Mouse (Mus musculus) neural tube, embryonic 14.5 days (tissue): ENCODE measurements at regions not wholly inside any gene's neighbourhood (a gene's known extent, or its start where the extent isn't known, plus 50 kb on each side); places are given as distances from the start of the nearest gene placed in this dataset.
A peak's percentile ranks its signal among the peaks of the same experiment; 100 is the strongest.

Experiments used
- ATAC-seq: fragments of 200-750 bp; cut with Nextera tagmentation; 2 replicates; pipeline ENCODE4 v1.8.0; 2017; ENCODE audit warnings: low read depth, mild to moderate bottlenecking, moderate TSS enrichment, moderate library complexity
- H3K27ac ChIP-seq: fragments of 300-500 bp; sonication (generic); 2 replicates; pipeline ENCODE4 v1.5.1; 2014; ENCODE audit warnings: low read depth, mild to moderate bottlenecking, control low read depth, low read length, moderate library complexity, mixed read lengths
- H3K27me3 ChIP-seq: fragments of 300-500 bp; sonication (generic); 2 replicates; pipeline ENCODE4 v1.6.1; 2014; ENCODE audit warnings: low read length; ENCODE audit not compliant: control insufficient read depth, insufficient read depth
- H3K36me3 ChIP-seq: fragments of 300-500 bp; sonication (generic); 2 replicates; pipeline ENCODE4 v1.6.1; 2014; ENCODE audit warnings: low read length, mixed read lengths; ENCODE audit not compliant: control insufficient read depth, insufficient read depth
- H3K4me1 ChIP-seq: fragments of 300-500 bp; sonication (generic); 2 replicates; pipeline ENCODE4 v1.6.1; 2014; ENCODE audit warnings: low read length; ENCODE audit not compliant: control insufficient read depth, insufficient read depth
- H3K4me2 ChIP-seq: fragments of 300-500 bp; sonication (generic); 2 replicates; pipeline ENCODE4 v1.6.1; 2014; ENCODE audit warnings: mild to moderate bottlenecking, low read depth, low read length, control low read depth
- H3K4me3 ChIP-seq: fragments of 300-500 bp; sonication (generic); 2 replicates; pipeline ENCODE4 v1.5.1; 2014; ENCODE audit warnings: low read depth, low read length, control low read depth, mixed read lengths
- H3K9ac ChIP-seq: fragments of 300-500 bp; sonication (generic); replicated peaks from 2 replicates; pipeline ENCODE4 v1.6.1; 2014; ENCODE audit warnings: low read depth, mild to moderate bottlenecking, control low read depth, low read length, mixed read lengths
- H3K9me3 ChIP-seq: fragments of 300-500 bp; sonication (generic); 2 replicates; pipeline ENCODE4 v1.6.1; 2016; ENCODE audit warnings: low read length; ENCODE audit not compliant: control insufficient read depth
- WGBS: fragments of 180-500 bp; shearing (Covaris S2); extraction: QIAGEN DNeasy Blood & Tissue Kit; methylation state at CpG from one replicate; pipeline ENCODE4 v1.1.7; 2014; 5-methylcytosine and 5-hydroxymethylcytosine counted together

DNA sequence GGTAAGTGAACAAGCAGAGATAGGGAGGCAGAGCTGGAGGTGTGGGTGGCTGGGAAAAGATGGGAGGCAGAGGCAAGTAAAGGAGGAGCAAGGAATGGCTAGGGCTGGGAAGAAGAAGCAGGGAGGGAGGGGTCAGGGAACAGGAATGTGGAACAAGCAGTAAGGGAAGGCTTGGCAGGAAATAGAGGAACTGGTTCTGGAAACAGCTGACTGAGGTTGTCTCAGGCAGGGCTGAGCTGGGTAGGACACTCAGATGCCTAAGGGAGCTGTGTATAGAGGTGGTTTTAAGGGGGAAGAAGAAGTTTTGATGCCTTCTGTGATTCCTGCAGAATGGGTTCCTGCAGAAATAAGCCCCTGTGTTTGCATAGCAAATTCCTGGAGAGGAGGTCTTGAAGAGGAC lies 92.7 kb downstream of the Nucb2 start:
- Histone ChIP-seq H3K4me2 (no peak overlapping the region), H3K27ac (no peak overlapping the region), H3K9me3 (no peaks in the 10 kb centered on the region), H3K4me1 (no peaks in the 10 kb centered on the region), H3K36me3 (no peaks in the 10 kb centered on the region), H3K27me3 (no peaks in the 10 kb centered on the region), H3K4me3 (no peak overlapping the region), H3K9ac (no peak overlapping the region)
- no peak for ATAC-seq

DNA sequence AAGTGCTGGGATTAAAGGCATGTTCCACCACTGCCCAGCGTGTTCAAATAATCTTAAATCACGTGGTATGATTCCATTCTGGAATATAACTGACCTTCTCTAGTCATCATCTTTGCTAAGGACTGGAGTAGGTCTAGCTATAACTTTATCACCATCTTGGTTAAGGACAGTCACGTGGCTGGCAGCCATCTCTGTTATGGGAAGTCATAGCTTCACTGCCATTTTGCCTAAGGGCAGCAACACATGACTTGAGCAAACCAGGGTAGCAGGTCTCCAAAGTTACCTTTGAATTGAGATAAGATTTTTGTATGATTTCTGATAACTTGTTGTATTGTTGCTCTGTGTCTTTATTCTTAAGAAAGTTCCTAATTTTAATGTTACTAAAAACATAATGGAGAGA lies 96.2 kb downstream of the Nucb2 start:
- no peak overlapping the region for H3K27ac ChIP-seq
- 87% methylated on average over 3 of the region's 3 CpGs for WGBS
- H3K4me1 ChIP-seq: no peaks in the 10 kb centered on the region
- no peak for ATAC-seq
- H3K27me3 ChIP-seq: no peaks in the 10 kb centered on the region
- H3K4me3 ChIP-seq: no peak overlapping the region
- H3K4me2 ChIP-seq: no peak overlapping the region
- no peaks in the 10 kb centered on the region for H3K9me3 ChIP-seq
- no peaks in the 10 kb centered on the region for H3K36me3 ChIP-seq
- no peak overlapping the region for H3K9ac ChIP-seq

DNA sequence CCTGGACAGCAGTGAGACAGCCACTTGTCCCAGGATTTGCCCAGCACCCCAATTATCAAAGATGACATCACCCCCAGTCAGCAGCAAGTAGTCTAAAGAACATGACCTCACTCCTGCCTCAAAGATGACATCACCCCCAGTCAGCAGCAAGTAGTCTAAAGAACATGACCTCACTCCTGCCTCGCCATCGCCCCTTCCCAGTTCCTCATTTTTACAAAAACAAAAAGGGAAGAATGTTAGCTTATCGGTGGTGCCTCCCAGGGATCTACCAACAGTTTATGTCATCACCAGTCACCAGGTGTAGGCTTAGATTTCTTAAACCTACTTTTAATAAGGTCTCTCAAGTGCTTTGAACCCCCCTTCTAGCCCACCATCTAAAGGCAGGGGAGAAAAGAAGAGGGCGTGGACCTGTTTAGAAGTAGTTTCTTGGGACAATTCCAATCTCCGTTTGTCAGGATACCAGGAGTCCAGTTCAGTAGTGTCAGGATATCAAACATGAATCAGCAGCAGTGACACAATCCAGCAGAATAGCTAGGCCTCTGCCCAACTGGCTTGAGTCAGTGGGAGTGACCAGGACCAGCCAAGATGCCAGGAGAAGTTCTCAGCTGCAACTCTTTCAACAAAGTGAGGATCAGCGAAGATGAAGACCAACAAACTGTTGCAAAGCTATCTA lies 99.1 kb downstream of the Nucb2 start:
- no peak overlapping the region for H3K4me3 ChIP-seq
- no peaks in the 10 kb centered on the region for H3K9me3 ChIP-seq
- H3K4me1 ChIP-seq: no peaks in the 10 kb centered on the region
- no peak overlapping the region for H3K4me2 ChIP-seq
- no peak for ATAC-seq
- H3K27me3 ChIP-seq: no peaks in the 10 kb centered on the region
- H3K36me3 ChIP-seq: no peaks in the 10 kb centered on the region
- no peak overlapping the region for H3K27ac ChIP-seq
- WGBS: 90% methylated on average over 6 of the region's 6 CpGs
- no peak overlapping the region for H3K9ac ChIP-seq

GRCm38 (mm10) chr7:116603840-116604194 lies 99.6 kb downstream of the Nucb2 start:
- Histone ChIP-seq H3K4me2 (no peak overlapping the region), H3K9ac (no peak overlapping the region), H3K27me3 (no peaks in the 10 kb centered on the region), H3K36me3 (no peaks in the 10 kb centered on the region), H3K4me1 (no peaks in the 10 kb centered on the region), H3K4me3 (no peak overlapping the region), H3K9me3 (no peaks in the 10 kb centered on the region), H3K27ac (no peak overlapping the region)
- 83% methylated on average over 3 of the region's 3 CpGs for WGBS
- ATAC-seq: no peak

DNA sequence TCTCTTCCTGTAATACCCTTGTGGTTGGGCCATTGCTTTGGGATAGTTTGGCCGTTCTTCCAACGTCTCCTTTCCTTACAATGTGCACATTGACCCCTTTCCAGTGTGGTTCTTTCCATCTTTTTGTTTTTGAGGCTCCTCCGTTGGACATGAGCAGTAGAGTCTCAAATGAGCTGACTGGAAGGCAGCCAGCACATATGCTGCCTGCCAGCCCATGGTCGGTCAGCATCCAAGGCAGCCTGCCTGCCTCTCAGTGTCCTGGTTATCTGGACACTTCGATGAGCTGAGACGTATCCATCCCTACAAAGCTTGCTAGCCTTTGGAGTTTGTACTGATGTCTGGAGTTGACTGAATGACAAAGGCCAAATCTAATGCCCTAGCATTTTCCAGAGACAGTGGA lies 102.1 kb downstream of the Nucb2 start:
- no peak overlapping the region for H3K4me2 ChIP-seq
- H3K9ac ChIP-seq: no peak overlapping the region
- no peak for ATAC-seq
- no peaks in the 10 kb centered on the region for H3K36me3 ChIP-seq
- H3K9me3 ChIP-seq: no peaks in the 10 kb centered on the region
- no peak overlapping the region for H3K27ac ChIP-seq
- no peaks in the 10 kb centered on the region for H3K27me3 ChIP-seq
- no peaks in the 10 kb centered on the region for H3K4me1 ChIP-seq
- H3K4me3 ChIP-seq: no peak overlapping the region
- 78% methylated on average over 6 of the region's 6 CpGs for WGBS

GRCm38 (mm10) chr7:116606751-116607483 lies 102.7 kb downstream of the Nucb2 start:
- WGBS: 65% methylated on average over 6 of the region's 6 CpGs
- no peak overlapping the region for H3K27ac ChIP-seq
- H3K4me3 ChIP-seq: no peak overlapping the region
- H3K9me3 ChIP-seq: no peaks in the 10 kb centered on the region
- no peak overlapping the region for H3K4me2 ChIP-seq
- no peak overlapping the region for H3K9ac ChIP-seq
- H3K36me3 ChIP-seq: no peaks in the 10 kb centered on the region
- ATAC-seq: no peak
- H3K27me3 ChIP-seq: no peaks in the 10 kb centered on the region
- H3K4me1 ChIP-seq: no peaks in the 10 kb centered on the region

DNA sequence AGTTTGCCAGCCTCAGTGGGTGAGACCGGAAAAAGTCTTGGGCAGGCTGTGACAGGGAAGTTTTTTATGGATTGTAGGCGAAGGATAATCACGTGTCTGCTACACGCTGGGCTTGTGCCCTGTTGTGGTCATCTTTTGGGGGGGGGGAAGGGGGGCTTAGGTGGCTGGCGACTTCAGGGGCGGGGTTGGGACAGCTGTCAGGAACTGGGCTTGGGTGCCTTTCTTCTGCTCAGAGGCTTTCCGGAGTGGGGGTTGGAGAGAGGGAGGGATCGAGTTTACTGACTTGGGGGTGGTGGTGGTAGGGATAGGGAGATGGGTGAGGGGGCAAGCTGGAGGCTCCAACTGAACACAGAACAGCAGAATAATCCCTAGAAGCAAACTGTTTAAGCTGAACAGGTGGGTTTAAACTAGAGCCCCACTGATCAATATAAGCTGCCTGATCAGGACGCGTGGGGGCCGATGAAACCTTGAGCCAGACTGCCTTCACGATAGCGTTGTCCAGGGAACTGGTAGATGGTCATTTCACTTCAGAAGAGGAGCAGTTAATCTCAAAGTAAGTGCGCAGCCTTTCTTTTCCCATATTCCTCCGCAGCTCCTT lies 103.6 kb downstream of the Nucb2 start:
- peak overlapping the region; percentile 50 for H3K4me2 ChIP-seq
- WGBS: 3% methylated on average over 15 of the region's 15 CpGs
- no peaks in the 10 kb centered on the region for H3K36me3 ChIP-seq
- no peaks in the 10 kb centered on the region for H3K9me3 ChIP-seq
- no peak overlapping the region for H3K9ac ChIP-seq
- no peaks in the 10 kb centered on the region for H3K27me3 ChIP-seq
- H3K27ac ChIP-seq: no peak overlapping the region
- ATAC-seq: peak; percentile 31; the same call in 1 of the 2 replicates
- H3K4me3 ChIP-seq: peak overlapping the region; percentile 22
- no peaks in the 10 kb centered on the region for H3K4me1 ChIP-seq

GRCm38 (mm10) chr7:116608350-116609085 lies 104.3 kb downstream of the Nucb2 start:
- Histone ChIP-seq H3K9me3 (no peaks in the 10 kb centered on the region), H3K36me3 (no peaks in the 10 kb centered on the region), H3K4me2 (peak overlapping the region; percentile 50), H3K27ac (no peak overlapping the region), H3K9ac (no peak overlapping the region), H3K27me3 (no peaks in the 10 kb centered on the region), H3K4me1 (no peaks in the 10 kb centered on the region), H3K4me3 (peak overlapping the region; percentile 22)
- WGBS: 27% methylated on average over 15 of the region's 15 CpGs
- peak; percentile 60 for ATAC-seq

DNA sequence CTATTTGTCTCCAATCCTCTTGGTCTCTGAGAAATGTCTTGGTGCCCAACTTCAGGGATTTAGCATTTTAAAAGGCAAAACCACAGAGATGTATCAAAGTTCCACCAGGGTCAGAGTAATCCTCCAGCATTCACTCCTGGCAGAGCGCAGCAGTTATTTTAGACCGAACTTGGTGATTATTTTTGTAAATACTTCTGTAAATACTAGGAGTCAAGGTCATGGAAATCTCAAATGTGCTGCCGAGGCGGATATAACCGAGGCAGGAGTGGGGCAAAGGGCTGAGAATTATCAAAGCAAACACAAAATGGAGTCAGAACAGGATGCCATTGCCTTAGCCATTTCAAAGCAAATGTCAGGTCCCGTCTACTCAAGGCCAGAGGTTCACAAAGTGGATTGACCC lies 105.2 kb downstream of the Nucb2 start:
- H3K9me3 ChIP-seq: no peaks in the 10 kb centered on the region
- H3K27me3 ChIP-seq: no peaks in the 10 kb centered on the region
- H3K4me1 ChIP-seq: no peaks in the 10 kb centered on the region
- no peak overlapping the region for H3K9ac ChIP-seq
- H3K36me3 ChIP-seq: no peaks in the 10 kb centered on the region
- no peak overlapping the region for H3K4me3 ChIP-seq
- WGBS: 88% methylated on average over 6 of the region's 6 CpGs
- no peak overlapping the region for H3K27ac ChIP-seq
- ATAC-seq: no peak
- no peak overlapping the region for H3K4me2 ChIP-seq
